Mouse (Mus musculus) embryonic fibroblast, embryonic 13.5 days (primary cell): ENCODE results near the gene Defb20.

ENCODE experiments used
- CTCF ChIP-seq: IDR thresholded peaks from 2 replicates; pipeline ENCODE4 v1.5.1; 2011; ENCODE audit warnings: mild to moderate bottlenecking, control low read depth, low read length, moderate library complexity, borderline replicate concordance; ENCODE audit not compliant: insufficient read depth
- POLR2A ChIP-seq: IDR thresholded peaks from 2 replicates; pipeline ENCODE4 v1.6.1; 2011; ENCODE audit warnings: low read depth, mild to moderate bottlenecking, control low read depth, low read length, moderate library complexity

- no peak for TF ChIP-seq CTCF
- no peak for TF ChIP-seq POLR2A
Measured at GRCm38 (mm10) chr2:152480881-152481280, 4.0 kb downstream of the Defb20 start.
